Mouse (Mus musculus): ENCODE data around the gene Scyl1.

The Scyl1 gene

GRCm38 (mm10) chr19:5784958-5785577 lies 13.8 kb upstream of the Scyl1 start:
- ChIA-PET CTCF (interaction anchor here in 3 of 4 experiments (0.6 to 2.7 kb wide), 9 partner anchors 9 to 255 kb away, joined by 3 to 25 read pairs (median 4); partner anchors contain the start of genes Ap5b1 (in 1 of the 3) and Scyl1 (in 1 of the 3)), POLR2A (interaction anchor here in 3 of 4 experiments (0.5 to 5.1 kb wide), 13 partner anchors 10 to 940 kb away, joined by 3 to 54 read pairs (median 3); partner anchors contain the start of gene Frmd8 (in 1 of the 3))

DNA sequence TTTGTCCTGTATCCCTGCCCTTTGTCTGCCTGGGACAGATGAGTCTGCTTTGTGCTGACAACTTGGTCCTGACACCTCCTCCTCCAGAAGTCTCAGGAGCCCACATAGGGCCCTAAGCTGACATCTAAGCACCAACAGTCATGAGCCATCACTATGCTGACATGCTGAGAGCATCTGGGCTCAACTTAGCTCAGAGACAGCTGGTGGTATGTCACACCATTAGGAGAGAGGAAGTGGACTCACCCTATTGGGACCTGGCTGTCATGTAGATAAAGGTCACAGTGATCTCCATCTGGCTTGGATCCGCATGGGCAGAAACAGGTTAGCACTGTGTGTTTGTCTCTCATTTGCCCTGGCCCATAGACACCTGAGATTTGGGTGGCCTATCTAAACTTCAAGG lies 10.9 kb upstream of the Scyl1 start:
- CTCF ChIA-PET: interaction anchor here in 2 of 4 experiments (1.3 to 1.7 kb wide), 3 partner anchors 36 to 318 kb away, joined by 3 to 6 read pairs (median 3); partner anchors contain the start of gene Cdc42ep2 (in 1 of the 2)
- POLR2A ChIA-PET: interaction anchor here in 1 of 4 experiments (1.3 to 5.1 kb wide), 4 partner anchors 11 to 20 kb away, joined by 3 to 23 read pairs (median 5); partner anchors contain the start of gene Scyl1

DNA sequence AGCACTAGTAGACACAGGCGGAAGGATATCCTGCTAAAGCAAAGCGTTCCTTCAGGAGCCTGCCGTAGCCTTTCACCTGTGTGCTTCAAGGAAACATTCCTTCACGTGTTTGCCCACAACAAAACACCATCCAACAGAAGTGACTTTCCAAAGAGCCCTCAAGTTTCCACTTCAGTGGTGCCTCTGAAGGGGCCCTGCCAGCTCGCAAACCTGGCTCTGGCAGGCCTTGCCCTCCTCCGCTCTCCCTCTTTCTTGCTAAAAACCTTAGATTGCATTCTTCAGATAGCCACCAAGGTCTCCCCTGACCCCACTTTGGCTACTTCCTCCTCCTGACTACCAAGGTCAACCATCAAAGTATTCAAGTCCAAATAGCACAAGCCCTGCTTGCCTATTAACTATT lies 10.3 kb upstream of the Scyl1 start:
- ChIA-PET POLR2A (interaction anchor here in 2 of 4 experiments (0.6 to 5.1 kb wide), 8 partner anchors 11 to 577 kb away, joined by 3 to 23 read pairs (median 3); partner anchors contain the start of genes Ehbp1l1 (in 1 of the 2) and Scyl1 (in 1 of the 2)), CTCF (interaction anchor here (0.6 to 1.7 kb wide), 9 partner anchors 10 to 631 kb away, joined by 3 to 6 read pairs (median 3); partner anchors contain the start of genes Cdc42ep2 (in 1 of the 4), Frmd8 (in 1 of the 4) and Scyl1 (in 1 of the 4))

- ChIA-PET CTCF (interaction anchor here in 3 of 4 experiments (0.9 to 1.8 kb wide), 3 partner anchors 53 to 251 kb away, joined by 3 to 9 read pairs (median 3); no protein-coding TSS in a partner anchor), POLR2A (interaction anchor here in 2 of 4 experiments (0.6 to 5.1 kb wide), 5 partner anchors 9 to 514 kb away, joined by 3 to 23 read pairs (median 4); partner anchors contain the start of genes Ehbp1l1 (in 1 of the 2) and Scyl1 (in 1 of the 2))
These were observed 9.0 kb upstream of the Scyl1 start for GRCm38 (mm10) chr19:5780203-5780602.

GRCm38 (mm10) chr19:5778312-5778711 lies 7.1 kb upstream of the Scyl1 start:
- ChIA-PET CTCF (interaction anchor here (0.6 to 2.5 kb wide), 16 partner anchors 8 to 268 kb away, joined by 3 to 15 read pairs (median 4); partner anchors contain the start of gene Snx32 (in 1 of the 4)), POLR2A (interaction anchor here (0.6 to 2.4 kb wide), 29 partner anchors 8 to 290 kb away, joined by 3 to 8 read pairs (median 3); partner anchors contain the start of genes Cfl1 (in 1 of the 4) and Mus81 (in 1 of the 4))

- CTCF ChIA-PET: interaction anchor here (0.6 to 2.5 kb wide), 10 partner anchors 10 to 1078 kb away, joined by 3 to 15 read pairs (median 4); partner anchors contain the start of gene Mus81 (in 1 of the 4)
- POLR2A ChIA-PET: interaction anchor here (0.6 to 2.4 kb wide), 13 partner anchors 9 to 287 kb away, joined by 3 to 8 read pairs (median 5); partner anchors contain the start of gene Cfl1 (in 1 of the 4)
These were observed 6.3 kb upstream of the Scyl1 start for GRCm38 (mm10) chr19:5777387-5778032.

DNA sequence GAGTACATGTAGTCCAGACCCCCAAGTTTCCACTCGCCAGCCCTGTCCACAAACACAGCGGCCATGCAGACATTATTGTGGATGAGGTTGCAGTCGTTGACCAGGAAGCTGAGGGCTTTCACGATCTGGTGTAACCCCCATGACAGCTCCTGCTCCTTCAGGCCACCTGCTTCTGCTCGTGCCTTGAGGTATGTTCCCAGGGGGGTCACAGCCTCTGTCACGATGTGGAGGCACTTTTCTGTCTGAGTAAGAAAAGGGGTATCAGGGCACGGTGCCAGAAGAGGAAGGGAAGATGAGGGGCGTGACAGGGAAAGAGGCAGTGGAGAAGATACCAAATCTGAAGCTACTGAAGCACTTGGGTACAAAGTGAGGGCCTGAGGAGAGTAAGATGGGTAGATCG lies 908 bp downstream of the Scyl1 start:
- CTCF ChIA-PET: interaction anchor here (0.6 to 3.2 kb wide), 11 partner anchors 16 to 313 kb away, joined by 3 to 25 read pairs (median 5); no protein-coding TSS in a partner anchor
- POLR2A ChIA-PET: interaction anchor here in 3 of 4 experiments (0.6 to 3.5 kb wide), 58 partner anchors 8 to 1373 kb away, joined by 3 to 40 read pairs (median 4); partner anchors contain the start of genes Map3k11 (in 2 of the 3), Pcnx3 (in 2 of the 3), Tigd3 (in 2 of the 3) and Ap5b1 (in 1 of the 3)

GRCm38 (mm10) chr19:5767271-5767670 lies 3.9 kb downstream of the Scyl1 start:
- ChIA-PET CTCF (interaction anchor here in 1 of 4 experiments (1.4 kb wide), 1 partner anchor 20 kb away, joined by 3 read pairs; no protein-coding TSS in a partner anchor), POLR2A (interaction anchor here in 2 of 4 experiments (1.3 to 3.0 kb wide), 3 partner anchors 9 to 22 kb away, joined by 3 to 14 read pairs (median 3); no protein-coding TSS in a partner anchor)

DNA sequence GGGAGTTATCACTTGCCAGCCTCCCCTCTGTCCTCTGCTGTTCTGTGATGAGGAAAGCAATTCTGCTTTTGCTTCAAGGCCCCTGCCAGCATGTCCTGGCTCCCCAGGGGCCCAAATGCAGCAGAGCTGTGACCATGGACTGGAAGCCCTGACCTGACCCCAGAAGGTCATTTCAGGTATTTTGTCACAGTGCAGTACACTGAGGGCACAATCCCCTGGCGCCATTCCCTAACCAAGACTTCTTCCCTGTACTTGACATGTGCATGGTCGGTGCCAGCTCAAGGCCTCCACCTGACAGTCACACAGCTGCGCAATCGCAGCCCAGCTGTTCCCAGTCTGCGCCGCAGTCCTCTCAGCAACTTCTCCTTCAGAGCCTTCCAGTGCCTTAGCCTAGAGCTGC lies 8.1 kb downstream of the Scyl1 start:
- POLR2A ChIA-PET: interaction anchor here in 3 of 4 experiments (0.9 to 4.6 kb wide), 9 partner anchors 8 to 45 kb away, joined by 3 to 17 read pairs (median 3); partner anchors contain the start of genes Fam89b (in 1 of the 3) and Scyl1 (in 1 of the 3)
- CTCF ChIA-PET: interaction anchor here in 2 of 4 experiments (0.5 to 1.8 kb wide), 4 partner anchors 24 to 578 kb away, joined by 3 to 4 read pairs (median 4); partner anchors contain the start of gene Map4k2 (in 1 of the 2)

DNA sequence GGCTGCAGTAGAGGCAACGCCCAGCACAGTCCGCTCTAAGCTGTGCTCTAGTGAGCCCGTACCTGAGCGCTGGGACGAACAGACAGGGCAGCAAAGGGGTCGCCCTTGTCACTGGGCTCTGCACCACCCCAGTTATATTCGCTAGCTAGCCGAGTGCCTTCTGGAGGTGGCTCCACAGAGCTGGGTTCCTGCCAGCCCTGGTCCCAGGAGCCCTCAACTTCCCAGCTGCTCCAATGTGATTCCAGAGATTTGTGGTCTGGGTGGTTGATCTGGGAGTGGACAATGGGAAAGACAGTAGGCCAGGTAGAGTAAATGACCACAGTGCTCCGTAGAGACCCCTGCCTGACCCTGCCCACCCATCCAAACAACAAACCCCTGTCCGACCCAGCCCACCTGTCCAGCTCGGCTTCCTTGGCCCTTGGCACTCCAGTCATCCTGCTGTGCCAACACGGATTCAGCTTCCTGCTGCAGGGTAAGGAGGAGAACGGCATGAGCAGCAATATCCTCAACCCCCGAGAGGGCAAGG lies 12.3 kb downstream of the Scyl1 start:
- ChIA-PET CTCF (interaction anchor here in 3 of 4 experiments (0.5 to 2.3 kb wide), 6 partner anchors 28 to 271 kb away, joined by 3 to 9 read pairs (median 4); partner anchors contain the start of gene Mus81 (in 1 of the 3)), POLR2A (interaction anchor here in 3 of 4 experiments (0.6 to 6.4 kb wide), 16 partner anchors 8 to 327 kb away, joined by 3 to 40 read pairs (median 3); partner anchors contain the start of genes Scyl1 (in 3 of the 3), Cdc42ep2 (in 1 of the 3) and Ltbp3 (in 1 of the 3))

- CTCF ChIA-PET: interaction anchor here in 2 of 4 experiments (0.6 to 2.5 kb wide), 5 partner anchors 9 to 189 kb away, joined by 3 to 9 read pairs (median 6); partner anchors contain the start of gene Ap5b1 (in 1 of the 2)
- POLR2A ChIA-PET: interaction anchor here in 3 of 4 experiments (0.6 to 6.4 kb wide), 22 partner anchors 8 to 590 kb away, joined by 3 to 40 read pairs (median 4); partner anchors contain the start of genes Scyl1 (in 3 of the 3) and Fibp (in 1 of the 3)
These were observed 14.1 kb downstream of the Scyl1 start for GRCm38 (mm10) chr19:5756991-5757636.

- ChIA-PET CTCF (interaction anchor here in 3 of 4 experiments (0.5 to 2.5 kb wide), 12 partner anchors 8 to 188 kb away, joined by 3 to 8 read pairs (median 4); partner anchors contain the start of gene Ap5b1 (in 1 of the 3)), POLR2A (interaction anchor here (0.6 to 6.4 kb wide), 30 partner anchors 9 to 590 kb away, joined by 3 to 40 read pairs (median 3); partner anchors contain the start of genes Scyl1 (in 3 of the 4), Fibp (in 2 of the 4), Mus81 (in 1 of the 4) and Snx32 (in 1 of the 4))
These were observed 14.8 kb downstream of the Scyl1 start for GRCm38 (mm10) chr19:5756321-5756985.

- ChIA-PET POLR2A (interaction anchor here in 3 of 4 experiments (0.6 to 4.2 kb wide), 15 partner anchors 9 to 457 kb away, joined by 3 to 14 read pairs (median 4); partner anchors contain the start of genes Scyl1 (in 2 of the 3), Ccdc85b (in 1 of the 3) and Sf3b2 (in 1 of the 3)), CTCF (interaction anchor here in 2 of 4 experiments (0.6 to 1.1 kb wide), 3 partner anchors 41 to 222 kb away, joined by 3 read pairs; no protein-coding TSS in a partner anchor)
These were observed 19.5 kb downstream of the Scyl1 start for GRCm38 (mm10) chr19:5751742-5752141.

GRCm38 (mm10) chr19:5750951-5751350 lies 20.3 kb downstream of the Scyl1 start:
- CTCF ChIA-PET: interaction anchor here in 2 of 4 experiments (1.1 kb wide), 2 partner anchors 137 to 221 kb away, joined by 3 read pairs; no protein-coding TSS in a partner anchor
- POLR2A ChIA-PET: interaction anchor here in 3 of 4 experiments (0.6 to 4.2 kb wide), 11 partner anchors 8 to 294 kb away, joined by 3 to 14 read pairs (median 4); partner anchors contain the start of genes Ccdc85b (in 1 of the 3), Ehbp1l1 (in 1 of the 3) and Scyl1 (in 1 of the 3)

DNA sequence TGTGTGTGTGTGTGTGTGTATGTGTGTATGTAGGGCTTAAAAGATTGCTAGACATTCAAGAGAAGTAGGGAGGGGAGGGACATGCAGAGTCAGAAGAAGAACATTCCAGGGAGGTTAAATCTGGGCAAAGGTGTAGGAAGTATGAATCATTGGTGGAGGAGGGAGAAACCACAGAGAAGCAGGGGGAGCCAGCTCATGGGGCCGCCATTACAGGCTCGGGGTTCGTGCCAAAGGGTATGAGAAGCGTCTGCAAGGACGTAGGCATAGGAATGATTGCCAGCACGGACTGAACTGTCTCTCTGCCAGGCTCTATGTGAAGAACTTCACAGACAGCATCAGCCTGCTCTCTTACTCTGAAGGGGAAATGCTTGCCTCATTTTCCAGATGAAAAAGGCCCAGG lies 21.7 kb downstream of the Scyl1 start:
- ChIA-PET CTCF (interaction anchor here in 2 of 4 experiments (0.6 to 2.5 kb wide), 3 partner anchors 7 to 21 kb away, joined by 3 to 8 read pairs (median 3); no protein-coding TSS in a partner anchor), POLR2A (interaction anchor here in 2 of 4 experiments (0.5 to 5.6 kb wide), 10 partner anchors 9 to 332 kb away, joined by 3 to 40 read pairs (median 4); partner anchors contain the start of genes Ehbp1l1 (in 1 of the 2), Fam89b (in 1 of the 2), Ltbp3 (in 1 of the 2) and Mrpl49 (in 1 of the 2))
